13 mouse cellular contexts compared by ENCODE assay signal in genomic region chr14:73107371-73107770, GRCm38 (mm10). TPM values are rescaled to one million over a fixed set of nuclear protein-coding genes. Genes with fewer than 3 reads are reported as not detected.
DNase-seq lines count a peak whose midpoint lies in the region; ATAC-seq and TF ChIP-seq lines count a peak whose summit lies in the region.
"Had no signal": no experiment of that assay in that cellular context is flagged by ENCODE, and none has a peak within 500 bp of the region (broad histone marks: within the 10 kb centered on the region; RNA-seq: fewer than 3 reads in every experiment).

No protein-coding gene starts in this region.

- no peaks in the 10 kb centered on the region for H3K36me3 ChIP-seq in kidney, embryonic 16.5 days (ENCODE audit: insufficient read depth, low read length)
- H3K36me3 ChIP-seq in midbrain, embryonic 12.5 days: no peaks in the 10 kb centered on the region
- H3K36me3 ChIP-seq in midbrain, postnatal 0 days (ENCODE audit: insufficient read depth, low read length): no peaks in the 10 kb centered on the region
- no peaks in the 10 kb centered on the region for H3K36me3 ChIP-seq in embryonic facial prominence, embryonic 15.5 days
- no peaks in the 10 kb centered on the region for H3K36me3 ChIP-seq in small intestine, adult 2 months (ENCODE audit: control insufficient read depth, insufficient read depth, low read length)

- no peak; the same call in 1 of the 2 replicates for TF ChIP-seq POLR2A in small intestine, adult 2 months (IDR thresholded peaks at IDR 0.05; ENCODE audit: low read depth, low read length)

- peaks cover 8% of the 10 kb centered on the region for H3K4me1 ChIP-seq in kidney, embryonic 16.5 days (ENCODE audit: insufficient read depth, low read length)
- H3K4me1 ChIP-seq in midbrain, embryonic 12.5 days: peaks cover 4% of the 10 kb centered on the region; the same call in 1 of the 2 replicates
- H3K4me1 ChIP-seq in midbrain, postnatal 0 days (ENCODE audit: insufficient read depth, low read length): no peaks in the 10 kb centered on the region
- H3K4me1 ChIP-seq in embryonic facial prominence, embryonic 15.5 days: peaks cover 5% of the 10 kb centered on the region; the same call in 1 of the 2 replicates
- peaks cover 37% of the 10 kb centered on the region for H3K4me1 ChIP-seq in small intestine, adult 2 months (ENCODE audit: control insufficient read depth, insufficient read depth, insufficient read length, low read length)

- ATAC-seq in kidney, embryonic 16.5 days (ENCODE audit: low FRiP score, low TSS enrichment): peak; percentile 24; the same call in 1 of the 2 replicates
- peak; percentile 12; the same call in 1 of the 2 replicates for ATAC-seq in midbrain, embryonic 12.5 days (ENCODE audit: low FRiP score, low read depth)
- no peak for ATAC-seq in midbrain, postnatal 0 days (ENCODE audit: low FRiP score)
- peak; percentile 66; the same call in 1 of the 2 replicates for ATAC-seq in embryonic facial prominence, embryonic 15.5 days (ENCODE audit: insufficient number of reproducible peaks, low FRiP score, low TSS enrichment, low read depth)
- no peak for ATAC-seq in monocyte, adult 5-6 weeks (replicated peaks; ENCODE audit: insufficient number of reproducible peaks, low FRiP score, low TSS enrichment, poor library complexity, severe bottlenecking)
- ATAC-seq: CD4-positive, CD25-positive, alpha-beta regulatory T cell, adult 4 months had no signal

- no peak for TF ChIP-seq CTCF in midbrain, postnatal 0 days (IDR thresholded peaks at IDR 0.05)
- TF ChIP-seq CTCF in small intestine, adult 2 months (IDR thresholded peaks at IDR 0.05; ENCODE audit: extremely low read depth, insufficient read length, insufficient replicate concordance, low read depth, low read length): no peak

- DNase-seq in kidney, adult 11 months: no peak
- DNase-seq in midbrain, postnatal 0 days (ENCODE audit: low spot score): no peak
- no peak for DNase-seq in cerebellum, postnatal 25 days
- DNase-seq: adrenal gland, postnatal 36 days; cerebellum, adult 11-12 months; layer of hippocampus, postnatal 36 days had no signal

- H3K9ac ChIP-seq in kidney, embryonic 16.5 days (replicated peaks; ENCODE audit: low read length): no peak overlapping the region
- no peak overlapping the region for H3K9ac ChIP-seq in midbrain, embryonic 12.5 days (replicated peaks)
- H3K9ac ChIP-seq in midbrain, postnatal 0 days (replicated peaks; ENCODE audit: low read length, poor library complexity, severe bottlenecking): no peak overlapping the region
- no peak overlapping the region for H3K9ac ChIP-seq in embryonic facial prominence, embryonic 15.5 days

- H3K4me2 ChIP-seq in kidney, embryonic 16.5 days (replicated peaks; ENCODE audit: low read depth, low read length): no peak overlapping the region
- no peak overlapping the region for H3K4me2 ChIP-seq in midbrain, embryonic 12.5 days (replicated peaks)
- H3K4me2 ChIP-seq in midbrain, postnatal 0 days (ENCODE audit: low read depth, low read length, poor library complexity, severe bottlenecking): no peak overlapping the region
- H3K4me2 ChIP-seq in embryonic facial prominence, embryonic 15.5 days (replicated peaks): 0 out of 2 replicates have a peak overlapping the region, but pooled peaks have one; percentile 3

- peak overlapping the region; percentile 70 for H3K27ac ChIP-seq in kidney, embryonic 16.5 days (ENCODE audit: low read length)
- no peak overlapping the region for H3K27ac ChIP-seq in midbrain, embryonic 12.5 days (replicated peaks)
- no peak overlapping the region for H3K27ac ChIP-seq in midbrain, postnatal 0 days (ENCODE audit: low read depth, low read length)
- 0 out of 2 replicates have a peak overlapping the region, but pooled peaks have one; percentile 5 for H3K27ac ChIP-seq in embryonic facial prominence, embryonic 15.5 days (replicated peaks)
- peak overlapping the region; percentile 98 for H3K27ac ChIP-seq in small intestine, adult 2 months (ENCODE audit: insufficient read depth, low read depth, low read length)

- 52% methylated on average over 7 of the region's 7 CpGs for whole genome bisulfite sequencing in kidney, embryonic 16.5 days
- WGBS in midbrain, embryonic 12.5 days: 61% methylated on average over 7 of the region's 7 CpGs
- 65% methylated on average over 7 of the region's 7 CpGs for WGBS in midbrain, postnatal 0 days
- WGBS in embryonic facial prominence, embryonic 15.5 days: 53% methylated on average over 7 of the region's 7 CpGs
- WGBS in small intestine, adult 2 months: 24% methylated on average over 7 of the region's 7 CpGs

- no peaks in the 10 kb centered on the region for H3K9me3 ChIP-seq in kidney, embryonic 16.5 days (ENCODE audit: low read length)
- H3K9me3 ChIP-seq in midbrain, embryonic 12.5 days: no peaks in the 10 kb centered on the region
- no peaks in the 10 kb centered on the region for H3K9me3 ChIP-seq in midbrain, postnatal 0 days (ENCODE audit: low read length)
- no peaks in the 10 kb centered on the region for H3K9me3 ChIP-seq in embryonic facial prominence, embryonic 15.5 days (replicated peaks)

- H3K27me3 ChIP-seq in kidney, embryonic 16.5 days (ENCODE audit: insufficient read depth, low read length): no peaks in the 10 kb centered on the region
- H3K27me3 ChIP-seq in midbrain, embryonic 12.5 days: no peaks in the 10 kb centered on the region
- no peaks in the 10 kb centered on the region for H3K27me3 ChIP-seq in midbrain, postnatal 0 days (ENCODE audit: insufficient read depth, low read length)
- H3K27me3 ChIP-seq in embryonic facial prominence, embryonic 15.5 days: no peaks in the 10 kb centered on the region
- H3K27me3 ChIP-seq in small intestine, adult 2 months (ENCODE audit: control insufficient read depth, insufficient read depth, low read length): no peaks in the 10 kb centered on the region

- H3K4me3 ChIP-seq in kidney, embryonic 16.5 days (ENCODE audit: low read length): no peak overlapping the region
- no peak overlapping the region for H3K4me3 ChIP-seq in midbrain, embryonic 12.5 days
- no peak overlapping the region for H3K4me3 ChIP-seq in midbrain, postnatal 0 days (ENCODE audit: low read depth, low read length)
- H3K4me3 ChIP-seq in embryonic facial prominence, embryonic 15.5 days (replicated peaks): no peak overlapping the region
- H3K4me3 ChIP-seq in small intestine, adult 2 months (ENCODE audit: low read depth, low read length): peak overlapping the region; percentile 21; the same call in 1 of the 2 replicates

RNA-seq across cellular contexts. Expression of gene Rcbtb2, which starts 15.5 kb away (rescaled TPM):
- 123 and 127 TPM in 2 replicates for polyA plus RNA-seq in kidney, embryonic 16.5 days (2015; fragmentation: Nextera tagmentation; extraction: Ambion mirVana)
- polyA plus RNA-seq in midbrain, embryonic 12.5 days (2016; fragmentation: Nextera tagmentation; extraction: Ambion mirVana): 129 and 140 TPM in 2 replicates
- total RNA-seq in midbrain, postnatal 0 days (2014; rRNA removed): 54.1 and 77.5 TPM in 2 replicates
- 43.1 and 45.4 TPM in 2 replicates for polyA plus RNA-seq in midbrain, postnatal 0 days (2015; fragmentation: Nextera tagmentation; extraction: Ambion mirVana)
- polyA plus RNA-seq in embryonic facial prominence, embryonic 15.5 days (2015; fragmentation: Nextera tagmentation; extraction: Ambion mirVana): 85.7 and 86.0 TPM in 2 replicates
- polyA plus RNA-seq in small intestine, adult 2 months (2012; rRNA removed): 6.4 and 10.1 TPM in 2 replicates
- 50.0 to 78.5 TPM (median 57.1 TPM) in 3 replicates for total RNA-seq in monocyte, adult 5-6 weeks (2017)

RNA-seq across cellular contexts. Expression of gene Cysltr2, which starts 58.5 kb away (rescaled TPM):
- 0.50 and 0.75 TPM in 2 replicates for polyA plus RNA-seq in kidney, embryonic 16.5 days (2015; fragmentation: Nextera tagmentation; extraction: Ambion mirVana)
- polyA plus RNA-seq in midbrain, embryonic 12.5 days (2016; fragmentation: Nextera tagmentation; extraction: Ambion mirVana): not detected in 2 replicates
- total RNA-seq in midbrain, postnatal 0 days (2014; rRNA removed): 0.76 TPM in 1 of 2 replicates, not detected in the other
- 0.30 and 0.33 TPM in 2 replicates for polyA plus RNA-seq in midbrain, postnatal 0 days (2015; fragmentation: Nextera tagmentation; extraction: Ambion mirVana)
- 0.49 TPM in 1 of 2 replicates, not detected in the other for polyA plus RNA-seq in embryonic facial prominence, embryonic 15.5 days (2015; fragmentation: Nextera tagmentation; extraction: Ambion mirVana)
- polyA plus RNA-seq in small intestine, adult 2 months (2012; rRNA removed): 2.1 and 3.1 TPM in 2 replicates
- total RNA-seq in monocyte, adult 5-6 weeks (2017): 20.0 to 54.5 TPM (median 29.4 TPM) in 3 replicates
- polyA plus RNA-seq: heart, postnatal 0 days had no signal

Comparison
In these comparisons a context has a peak if more than half of its experiments do, and no peak if none do; other contexts are left out.
1. ATAC-seq: peak in kidney, embryonic 16.5 days (single experiment), midbrain, embryonic 12.5 days (single experiment) and embryonic facial prominence, embryonic 15.5 days (single experiment); none in midbrain, postnatal 0 days (single experiment) and monocyte, adult 5-6 weeks (single experiment).
2. H3K27ac ChIP-seq: peak in kidney, embryonic 16.5 days (single experiment), embryonic facial prominence, embryonic 15.5 days (single experiment) and small intestine, adult 2 months (single experiment); none in midbrain, embryonic 12.5 days (single experiment) and midbrain, postnatal 0 days (single experiment).